Mouse (Mus musculus) adrenal gland, postnatal 25 days (tissue): ENCODE results near the gene Nabp2. TPM values are rescaled to one million over a fixed set of nuclear protein-coding genes. Genes with fewer than 3 reads are reported as not detected.

Experiments used
- DNase-seq: peaks from one replicate; pipeline ENCODE4 v3.0.0; 2021; ENCODE audit warnings: mixed read lengths
- total RNA-seq: library from RNA; stranded (reverse); gene quantifications from 2 replicates; pipeline ENCODE4 v1.2.3, GENCODE M21; 2021

Gene Nabp2
- total RNA-seq, 1 experiment from 2014 or later = 74.6 TPM

DNA sequence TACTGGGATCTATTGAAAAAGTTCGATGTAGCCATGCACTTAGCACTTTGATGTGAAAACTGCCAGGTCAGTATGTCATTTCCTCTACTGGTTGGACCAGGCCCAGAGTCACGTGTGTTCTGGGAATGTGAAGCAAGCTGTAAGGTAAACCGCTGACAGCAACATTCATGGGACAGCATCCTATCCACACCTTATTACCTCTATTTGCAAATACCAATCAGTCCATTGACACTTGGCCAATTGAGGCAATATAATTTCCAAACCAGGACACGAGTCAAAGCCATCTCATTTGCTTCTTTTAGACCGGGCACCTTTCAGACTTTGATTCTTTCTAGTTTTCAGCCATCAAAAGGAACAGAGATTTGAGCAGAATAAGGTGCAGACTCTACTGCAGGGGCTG, 17.8 kb upstream of the Nabp2 start:
- no peak for DNase-seq

DNA sequence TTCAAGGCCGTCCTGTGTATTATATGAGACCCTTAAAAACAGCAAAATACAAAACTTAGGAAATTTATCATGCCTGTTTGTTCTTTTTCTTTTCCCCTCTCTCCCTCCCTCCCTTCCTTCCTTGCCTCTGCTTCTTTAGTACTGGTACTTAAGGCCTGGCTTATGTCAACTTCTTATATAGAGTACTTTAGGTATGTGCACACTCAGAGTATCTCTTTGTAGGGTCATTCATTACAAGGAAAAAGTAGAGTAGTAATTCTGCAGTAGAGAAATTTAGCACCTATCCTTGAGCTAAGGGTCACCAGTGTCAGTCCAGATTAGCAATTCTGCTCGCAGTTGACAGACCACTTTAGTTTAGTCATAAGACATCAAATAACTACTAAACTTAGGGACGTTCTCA, 14.0 kb upstream of the Nabp2 start:
- no peak for DNase-seq

- DNase-seq = no peak
Observed at GRCm38 (mm10) chr10:128424604-128425003, 13.3 kb upstream of the Nabp2 start.

GRCm38 (mm10) chr10:128422426-128422825, 11.1 kb upstream of the Nabp2 start:
- DNase-seq = no peak

- DNase-seq = no peak
Observed at GRCm38 (mm10) chr10:128414848-128415247, 3.6 kb upstream of the Nabp2 start.

DNA sequence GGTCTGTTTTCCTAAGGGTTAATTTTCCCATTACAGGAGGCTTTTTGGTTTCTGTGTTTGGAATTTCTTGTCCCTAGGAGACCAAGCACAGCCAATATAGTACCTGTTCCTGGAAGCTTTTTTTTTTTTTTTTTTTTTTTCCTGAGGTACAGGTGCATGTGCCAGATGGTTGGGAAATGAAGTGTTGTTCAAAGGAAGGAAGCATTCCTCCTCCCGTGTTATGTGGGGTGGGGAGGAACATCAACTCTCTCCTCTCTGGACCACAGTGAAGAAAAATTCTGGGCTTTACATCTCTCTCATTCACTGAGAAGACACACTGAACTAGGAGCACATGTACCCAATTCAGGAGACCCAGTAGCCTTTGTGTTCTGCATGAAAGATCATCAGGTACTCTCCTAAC, 1.8 kb upstream of the Nabp2 start:
- DNase-seq = no peak

DNA sequence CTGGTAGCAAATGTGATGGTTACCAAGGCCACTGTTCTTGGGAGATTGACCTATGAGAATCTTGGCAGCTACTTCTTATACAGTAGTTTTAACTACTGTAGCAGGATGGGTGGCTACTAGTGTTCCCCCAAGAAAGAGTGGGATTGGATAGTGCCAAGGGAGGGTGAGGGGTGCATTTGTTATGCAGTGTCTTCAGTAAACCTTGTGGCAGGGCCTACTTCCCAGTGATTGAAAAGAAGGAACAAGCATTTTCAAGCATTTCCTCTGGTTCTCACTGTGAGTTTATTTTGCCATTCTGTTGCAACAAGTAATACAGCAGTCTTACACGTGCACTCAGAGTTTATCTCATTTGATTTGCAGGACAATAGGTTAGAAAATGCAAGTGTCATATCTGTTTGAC, 1.3 kb upstream of the Nabp2 start:
- no peak for DNase-seq

GRCm38 (mm10) chr10:128412055-128412381, 726 bp upstream of the Nabp2 start:
- peak; percentile 49 for DNase-seq

DNA sequence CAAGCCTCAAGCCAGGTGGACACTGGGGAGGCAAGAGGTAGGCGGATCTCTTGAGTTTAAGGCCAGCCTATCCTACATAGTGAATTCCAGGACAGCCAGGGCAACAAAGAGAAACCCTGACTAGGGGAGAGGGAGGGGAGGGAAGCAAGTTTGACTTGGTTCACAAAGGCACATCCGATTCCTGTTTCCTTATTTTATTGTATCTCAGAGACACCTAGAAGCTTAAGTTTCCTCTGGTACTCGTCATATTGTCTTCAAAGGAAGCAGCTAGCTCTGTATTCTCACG, 789 bp downstream of the Nabp2 start:
- no peak for DNase-seq

GRCm38 (mm10) chr10:128409692-128410559, 1.4 kb downstream of the Nabp2 start:
- peak; percentile 95 for DNase-seq

- DNase-seq = no peak
Observed at GRCm38 (mm10) chr10:128408591-128409535, 2.4 kb downstream of the Nabp2 start.

GRCm38 (mm10) chr10:128403931-128404330, 7.4 kb downstream of the Nabp2 start:
- no peak for DNase-seq

GRCm38 (mm10) chr10:128401638-128402037, 9.7 kb downstream of the Nabp2 start:
- no peak for DNase-seq

- no peak for DNase-seq
Observed at GRCm38 (mm10) chr10:128401056-128401455, 10.2 kb downstream of the Nabp2 start, which contains the start of gene Slc39a5. Gene Slc39a5, minus strand, starts transcription at chr10:128401229.

DNA sequence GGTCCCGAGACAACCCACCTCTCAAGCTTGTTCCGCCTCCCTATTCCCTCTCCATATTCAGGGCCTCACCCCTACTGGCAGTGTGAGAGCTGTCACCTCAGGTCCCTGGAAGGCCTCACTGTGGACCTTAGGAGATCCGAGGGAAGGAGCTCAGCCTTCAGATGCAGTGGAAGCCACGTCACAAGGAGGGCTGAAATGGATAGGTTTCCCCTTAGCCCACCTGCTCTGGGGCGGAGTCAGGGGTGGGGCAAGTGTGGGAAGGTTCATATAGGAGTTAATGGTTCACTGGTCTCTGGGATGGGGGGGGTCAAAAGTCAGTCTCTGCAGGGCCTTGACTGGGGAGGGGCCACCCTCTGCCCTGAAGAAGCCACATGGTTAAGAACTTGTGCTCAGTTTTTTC, 11.0 kb downstream of the Nabp2 start:
- DNase-seq = no peak

DNA sequence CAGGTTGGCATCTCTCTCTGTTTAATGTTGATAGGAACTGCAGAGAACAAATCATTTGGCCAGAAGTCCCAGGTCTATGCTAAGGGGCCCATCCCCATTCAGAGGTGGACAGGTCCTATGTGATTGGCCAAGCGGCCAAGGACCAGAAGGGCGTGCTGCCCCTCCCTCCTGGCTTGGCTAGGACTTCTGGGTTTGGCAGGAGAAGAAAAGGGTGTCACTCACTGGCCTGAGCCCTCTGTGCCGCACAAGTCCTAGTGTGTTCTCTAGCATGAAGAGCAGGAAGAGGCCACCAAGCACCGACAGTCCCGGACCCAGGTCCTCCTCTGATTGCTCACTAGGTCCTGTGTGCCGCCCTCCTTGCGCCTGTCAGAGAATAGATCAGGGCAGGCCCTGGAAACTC, 13.8 kb downstream of the Nabp2 start:
- DNase-seq = no peak

- DNase-seq = no peak
Observed at GRCm38 (mm10) chr10:128396716-128397264, 14.5 kb downstream of the Nabp2 start.

- DNase-seq = no peak
Observed at GRCm38 (mm10) chr10:128396017-128396673, 15.1 kb downstream of the Nabp2 start.

- DNase-seq = no peak
Observed at GRCm38 (mm10) chr10:128391850-128392249, 19.4 kb downstream of the Nabp2 start.

- DNase-seq = peak; percentile 48
Observed at GRCm38 (mm10) chr10:128390366-128390765, 20.9 kb downstream of the Nabp2 start.

GRCm38 (mm10) chr10:128389570-128389969, 21.7 kb downstream of the Nabp2 start:
- peak; percentile 62 for DNase-seq

GRCm38 (mm10) chr10:128388941-128389340, 22.4 kb downstream of the Nabp2 start:
- no peak for DNase-seq

- DNase-seq = no peak
Observed at GRCm38 (mm10) chr10:128385902-128386301, 25.4 kb downstream of the Nabp2 start.
